Mouse (Mus musculus) limb, embryonic 14.5 days (tissue): ENCODE measurements around the gene Gm20388. TPM values are rescaled to one million over a fixed set of nuclear protein-coding genes. Genes with fewer than 3 reads are reported as not detected.

Source experiments
- ATAC-seq: fragments of 200-750 bp; cut with Nextera tagmentation; 2 replicates; pipeline ENCODE4 v1.8.0; 2017; ENCODE audit warnings: low read depth, moderate number of reproducible peaks, moderate TSS enrichment; ENCODE audit not compliant: low FRiP score
- DNase-seq: peaks from one replicate; pipeline ENCODE4 v3.0.0-alpha.2; 2015; ENCODE audit warnings: low spot score
- H3K27ac ChIP-seq: fragments of 300-500 bp; sonication (generic); replicated peaks from 2 replicates; pipeline ENCODE4 v1.5.1; 2014; ENCODE audit warnings: low read depth, mild to moderate bottlenecking, low read length, moderate library complexity, mixed read lengths
- H3K27me3 ChIP-seq: fragments of 300-500 bp; sonication (generic); 2 replicates; pipeline ENCODE4 v1.6.1; 2014; ENCODE audit warnings: low read length, mixed read lengths; ENCODE audit not compliant: control insufficient read depth, insufficient read depth
- H3K36me3 ChIP-seq: fragments of 300-500 bp; sonication (generic); 2 replicates; pipeline ENCODE4 v1.6.1; 2014; ENCODE audit warnings: mild to moderate bottlenecking, low read length, moderate library complexity, mixed read lengths; ENCODE audit not compliant: control insufficient read depth, insufficient read depth
- H3K4me1 ChIP-seq: fragments of 300-500 bp; sonication (generic); 2 replicates; pipeline ENCODE4 v1.6.1; 2014; ENCODE audit warnings: antibody characterized with exemption, low read length, mixed read lengths; ENCODE audit not compliant: control insufficient read depth, insufficient read depth
- H3K4me2 ChIP-seq: fragments of 300-500 bp; sonication (generic); replicated peaks from 2 replicates; pipeline ENCODE4 v1.6.1; 2014; ENCODE audit warnings: low read depth, mild to moderate bottlenecking, low read length, moderate library complexity; ENCODE audit not compliant: severe bottlenecking
- H3K4me3 ChIP-seq: fragments of 300-500 bp; sonication (generic); replicated peaks from 2 replicates; pipeline ENCODE4 v1.5.1; 2014; ENCODE audit warnings: low read length
- H3K9ac ChIP-seq: fragments of 300-500 bp; sonication (generic); 2 replicates; pipeline ENCODE4 v1.6.1; 2014; ENCODE audit warnings: mild to moderate bottlenecking, low read depth, low read length, moderate library complexity; ENCODE audit not compliant: severe bottlenecking
- H3K9me3 ChIP-seq: fragments of 300-500 bp; sonication (generic); 2 replicates; pipeline ENCODE4 v1.6.1; 2016; ENCODE audit warnings: low read length; ENCODE audit not compliant: control insufficient read depth
- POLR2A ChIP-seq: fragments of 200-500 bp; IDR thresholded peaks from 2 replicates; pipeline ENCODE4 v1.8.0; 2012; ENCODE audit warnings: inconsistent platforms, mild to moderate bottlenecking, moderate library complexity, borderline replicate concordance; ENCODE audit not compliant: insufficient read depth, insufficient read length; ENCODE audit errors: extremely low read depth
- WGBS: fragments of 180-500 bp; shearing (Covaris S2); extraction: QIAGEN DNeasy Blood & Tissue Kit; methylation state at CpG from one replicate; pipeline ENCODE4 v1.1.7; 2014; 5-methylcytosine and 5-hydroxymethylcytosine counted together
- polyA plus RNA-seq, 2 experiments: library from polyadenylated mRNA; depleted of rRNA in 1 of 2; stranded (reverse) in 1 of 2; unstranded in 1 of 2; fragments of >200 nt; fragmentation: Nextera tagmentation in 1 of 2; extraction: Ambion mirVana in 1 of 2; gene quantifications; 2 replicates each; pipeline versions ENCODE4 v1.2.1 to v1.2.3; 2012 to 2014

Gm20388 gene
- polyA plus RNA-seq, 2 experiments: 1.9 to 49.9 TPM

DNA sequence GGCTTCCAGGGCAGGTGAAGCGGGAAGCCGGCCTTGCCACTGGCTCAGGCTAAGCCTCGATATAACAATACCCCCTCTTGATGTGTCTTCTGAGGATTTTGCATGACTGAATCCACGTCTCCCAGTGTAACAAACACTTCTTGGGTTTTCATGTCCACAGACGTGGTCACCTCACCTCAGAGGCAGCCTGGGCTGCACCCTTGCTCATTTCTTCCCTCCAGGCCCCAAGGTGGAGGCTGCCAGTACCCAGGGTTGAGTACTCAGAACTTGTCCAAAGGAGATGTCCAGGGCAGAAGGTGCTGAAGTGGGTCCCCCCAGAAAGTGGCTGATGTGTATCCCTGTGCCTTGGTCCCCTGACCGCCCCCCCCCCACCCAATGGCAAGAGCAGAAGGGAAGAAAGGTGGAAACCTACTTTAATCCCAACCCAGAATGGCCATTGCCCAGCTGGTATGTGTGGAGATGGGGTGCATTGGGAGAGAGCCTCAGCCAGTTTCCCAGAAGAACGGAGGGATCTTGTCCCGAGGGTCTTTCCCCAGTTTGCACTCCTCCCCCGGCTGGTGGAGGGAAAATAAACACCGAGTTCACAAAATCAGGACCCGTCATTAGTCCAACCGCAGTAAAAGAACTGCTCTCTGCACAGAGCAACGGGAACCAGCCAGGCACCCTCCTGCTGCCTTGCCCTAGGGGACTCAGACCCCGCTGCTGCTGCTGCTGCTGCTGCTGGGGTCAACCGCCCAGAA is 1163.6 kb downstream of the Gm20388 start:
- H3K9ac ChIP-seq: no peak overlapping the region
- H3K36me3 ChIP-seq: no peaks in the 10 kb centered on the region
- H3K27ac ChIP-seq: no peak overlapping the region
- peaks cover 9% of the 10 kb centered on the region for H3K4me1 ChIP-seq
- peaks cover 96% of the 10 kb centered on the region for H3K27me3 ChIP-seq
- no peak overlapping the region for H3K4me2 ChIP-seq
- WGBS: 3% methylated on average over 14 of the region's 15 CpGs
- H3K9me3 ChIP-seq: no peaks in the 10 kb centered on the region
- ATAC-seq (no peak), DNase-seq (no peak)
- no peak overlapping the region for H3K4me3 ChIP-seq
- TF ChIP-seq POLR2A: no peak

DNA sequence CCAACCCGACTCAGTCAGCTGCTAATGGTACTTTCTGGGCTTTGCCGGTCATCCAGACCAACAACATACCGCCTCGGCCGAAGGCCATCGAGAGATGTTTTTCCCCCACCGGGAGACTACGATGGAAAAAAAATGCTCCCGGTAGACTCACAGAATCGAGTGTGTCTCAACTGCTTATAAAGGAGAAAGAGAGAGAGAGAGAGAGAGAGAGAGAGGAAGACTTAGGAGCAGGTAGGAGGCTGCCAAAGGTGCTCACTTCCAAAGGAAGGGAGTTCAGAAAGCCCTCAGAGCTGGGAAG is 1164.2 kb downstream of the Gm20388 start:
- Histone ChIP-seq H3K4me2 (no peak overlapping the region), H3K27ac (no peak overlapping the region), H3K4me3 (no peak overlapping the region), H3K9ac (no peak overlapping the region), H3K4me1 (peaks cover 9% of the 10 kb centered on the region), H3K9me3 (no peaks in the 10 kb centered on the region), H3K27me3 (peaks cover 96% of the 10 kb centered on the region), H3K36me3 (no peaks in the 10 kb centered on the region)
- no peak for TF ChIP-seq POLR2A
- no peak for ATAC-seq
- WGBS: under 1% methylated on average over 10 of the region's 10 CpGs
- no peak for DNase-seq

DNA sequence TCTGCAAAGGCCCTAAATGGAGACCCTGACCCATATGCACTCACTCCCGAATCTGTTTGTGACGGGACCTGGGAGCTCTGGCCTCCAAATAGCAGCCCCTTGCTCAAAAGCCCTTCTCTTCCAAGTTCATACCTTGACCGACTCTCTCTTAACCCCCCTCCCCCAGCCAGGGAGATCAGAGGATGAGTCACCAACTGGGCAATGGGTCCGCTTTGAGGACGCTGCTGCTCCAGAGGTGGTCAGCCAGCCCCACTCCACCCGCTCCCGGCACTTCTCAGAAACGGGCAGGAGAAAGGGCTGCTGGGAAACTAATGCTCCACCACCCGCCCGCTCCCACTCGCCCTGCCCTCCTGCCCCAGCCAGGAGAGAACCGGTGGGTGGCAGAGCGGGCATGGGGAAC is 1165.3 kb downstream of the Gm20388 start:
- DNase-seq: no peak
- no peak for ATAC-seq

DNA sequence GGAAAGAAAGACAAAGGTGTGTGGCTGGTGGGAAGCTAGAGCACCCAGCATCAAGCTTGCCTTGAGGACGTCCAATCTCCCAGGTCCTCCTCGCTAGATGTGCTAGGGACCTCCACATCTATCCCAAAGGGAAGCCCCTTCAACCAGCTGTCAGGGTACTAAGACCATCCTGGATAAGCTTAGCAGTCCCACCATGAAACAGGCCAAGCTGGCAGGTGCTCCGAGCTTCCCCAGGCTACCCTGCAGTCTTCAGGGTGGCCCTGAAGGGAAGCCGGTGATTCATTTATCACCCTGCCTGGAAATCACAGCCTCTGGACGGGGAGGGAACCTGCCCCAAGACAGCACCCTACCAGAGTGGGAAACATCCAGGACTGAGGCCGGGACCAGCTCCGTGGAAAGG is 1165.9 kb downstream of the Gm20388 start:
- no peak overlapping the region for H3K27ac ChIP-seq
- WGBS: 7% methylated on average over 7 of the region's 7 CpGs
- H3K4me3 ChIP-seq: no peak overlapping the region
- no peak overlapping the region for H3K9ac ChIP-seq
- DNase-seq (no peak), ATAC-seq (no peak)
- H3K4me1 ChIP-seq: peaks cover 9% of the 10 kb centered on the region
- no peak for TF ChIP-seq POLR2A
- no peaks in the 10 kb centered on the region for H3K36me3 ChIP-seq
- no peak overlapping the region for H3K4me2 ChIP-seq
- H3K9me3 ChIP-seq: no peaks in the 10 kb centered on the region
- H3K27me3 ChIP-seq: peaks cover 96% of the 10 kb centered on the region

More for the DNA sequence above, 1165.3 kb downstream of the Gm20388 start:
- Histone ChIP-seq H3K36me3 (no peaks in the 10 kb centered on the region), H3K9me3 (no peaks in the 10 kb centered on the region), H3K4me1 (peaks cover 9% of the 10 kb centered on the region), H3K27me3 (peaks cover 96% of the 10 kb centered on the region), H3K4me3 (no peak overlapping the region), H3K27ac (no peak overlapping the region), H3K9ac (no peak overlapping the region), H3K4me2 (no peak overlapping the region)
- 5% methylated on average over 13 of the region's 13 CpGs for WGBS
- no peak for TF ChIP-seq POLR2A

DNA sequence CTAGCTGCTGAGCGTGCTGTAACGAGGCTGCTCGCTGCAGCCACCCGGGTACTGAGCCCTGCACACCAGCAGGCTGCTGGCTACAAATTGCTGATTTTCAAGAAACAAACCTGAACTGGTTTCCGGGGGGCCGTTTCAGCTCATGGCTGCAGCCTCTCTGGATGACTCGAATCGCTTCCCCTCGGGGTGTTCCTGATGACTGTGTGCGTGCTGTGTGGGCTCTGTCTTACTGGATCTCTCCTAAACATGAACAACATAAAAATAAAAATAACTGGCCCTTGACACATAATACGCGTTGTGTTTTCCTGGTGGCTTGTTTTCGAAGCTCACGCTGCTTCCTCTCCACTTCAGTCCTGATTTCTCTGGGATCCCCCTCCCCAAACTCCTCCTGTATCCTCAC is 1168.1 kb downstream of the Gm20388 start:
- ATAC-seq: no peak
- no peaks in the 10 kb centered on the region for H3K36me3 ChIP-seq
- no peak overlapping the region for H3K27ac ChIP-seq
- no peak overlapping the region for H3K4me3 ChIP-seq
- 5% methylated on average over 14 of the region's 14 CpGs for WGBS
- no peak overlapping the region for H3K9ac ChIP-seq
- H3K27me3 ChIP-seq: peaks cover 97% of the 10 kb centered on the region
- no peak for TF ChIP-seq POLR2A
- H3K4me1 ChIP-seq: peaks cover 8% of the 10 kb centered on the region; the same call in 1 of the 2 replicates
- DNase-seq: no peak
- H3K4me2 ChIP-seq: no peak overlapping the region
- no peaks in the 10 kb centered on the region for H3K9me3 ChIP-seq
